Mouse (Mus musculus): ENCODE data around the gene Prkg1.

Gene Prkg1

DNA sequence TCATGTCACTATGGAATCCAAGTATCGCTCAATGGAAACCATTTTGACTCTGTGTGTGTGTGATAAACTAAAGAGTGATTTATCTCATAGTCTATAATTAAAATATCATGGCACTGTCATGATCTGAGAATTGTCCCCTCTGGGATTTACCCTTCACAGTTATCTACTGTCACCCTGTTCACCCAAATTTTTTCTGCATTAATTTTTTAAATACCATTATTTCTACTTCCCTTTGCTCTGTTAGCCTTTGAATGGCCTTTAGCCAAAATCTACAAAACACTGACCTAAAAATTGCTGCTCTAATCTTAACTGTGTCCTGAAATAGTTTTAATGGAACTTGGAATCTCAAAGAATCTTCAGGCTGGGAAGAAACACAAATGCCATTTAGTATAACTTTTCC lies 143.1 kb downstream of the Prkg1 start:
- no peak for DNase-seq

DNA sequence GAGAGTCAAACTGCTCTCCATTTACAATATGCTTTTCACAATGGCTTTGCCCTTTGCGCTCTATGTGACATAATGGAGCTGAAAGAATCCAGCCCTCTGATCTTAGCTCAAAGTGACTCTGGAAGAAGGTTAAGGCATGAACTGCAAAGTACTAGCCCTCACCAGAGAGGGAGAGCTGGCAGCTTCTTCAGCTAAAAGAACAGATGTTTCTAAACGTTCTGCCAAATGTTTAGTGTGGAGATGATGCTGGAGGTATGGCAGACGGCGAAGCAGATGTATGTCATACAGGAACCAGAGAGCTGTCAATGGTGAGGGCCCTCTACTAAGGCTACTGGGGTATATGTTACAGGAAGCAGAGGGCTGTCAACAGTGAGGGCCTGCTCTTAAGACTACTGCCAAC lies 148.0 kb downstream of the Prkg1 start:
- no peak for DNase-seq

DNA sequence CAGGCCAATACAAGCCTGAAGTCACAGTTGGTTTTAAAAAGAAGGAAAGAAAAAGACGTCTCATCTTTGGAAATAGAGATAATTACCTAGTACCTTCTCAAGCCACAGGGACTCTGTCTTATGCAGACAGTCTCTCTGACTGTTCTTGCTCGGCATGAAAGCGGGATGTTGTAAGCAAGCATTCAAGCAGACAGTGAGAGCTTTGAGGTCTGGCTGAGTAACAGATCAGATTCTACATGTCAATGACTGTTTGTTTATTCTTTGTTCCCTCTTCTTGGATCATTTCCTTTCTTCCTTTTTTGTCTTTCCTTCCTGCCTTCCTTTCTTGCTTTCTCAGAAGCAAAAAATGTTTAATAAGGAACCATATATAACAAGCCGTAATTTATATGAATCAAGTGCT lies 148.7 kb downstream of the Prkg1 start:
- DNase-seq = no peak

DNA sequence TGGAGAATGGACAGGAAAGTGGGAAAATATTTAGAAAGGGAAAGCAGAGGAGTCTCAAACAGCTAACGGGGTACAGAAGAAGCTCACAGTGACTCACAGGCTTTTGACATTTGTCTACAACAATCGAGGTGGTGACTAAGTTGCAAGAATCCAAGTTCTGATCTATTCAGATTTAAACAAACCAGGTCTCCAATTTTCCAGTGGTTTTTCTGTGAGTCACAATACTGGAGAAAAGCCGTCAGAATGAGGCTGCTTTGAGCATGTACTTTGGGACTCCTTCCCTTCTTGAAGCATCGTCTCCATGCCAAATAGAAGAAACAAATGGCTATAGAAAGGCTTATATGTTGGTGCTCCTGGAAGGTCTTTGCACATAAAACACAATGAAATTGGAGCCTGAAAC lies 151.7 kb downstream of the Prkg1 start:
- no peak for DNase-seq

DNA sequence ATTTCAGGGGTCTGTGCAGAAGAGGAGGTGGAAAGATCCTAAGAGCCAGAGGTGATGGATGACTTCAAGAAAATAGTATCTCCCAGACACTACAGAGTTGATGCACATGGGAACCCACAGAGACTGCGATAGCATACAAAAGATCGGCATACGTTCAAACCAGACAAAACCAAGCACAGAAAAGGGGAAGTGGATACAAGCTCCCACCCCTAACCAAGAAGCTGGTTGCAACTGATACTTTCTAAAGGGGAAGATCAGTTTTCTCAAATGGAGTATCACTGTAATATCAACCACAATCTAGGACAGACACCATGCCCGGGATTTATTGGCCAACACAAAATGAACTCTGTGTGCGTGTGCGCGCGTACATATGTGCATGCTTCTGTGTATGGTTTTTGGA lies 162.3 kb downstream of the Prkg1 start:
- no peak for DNase-seq

DNA sequence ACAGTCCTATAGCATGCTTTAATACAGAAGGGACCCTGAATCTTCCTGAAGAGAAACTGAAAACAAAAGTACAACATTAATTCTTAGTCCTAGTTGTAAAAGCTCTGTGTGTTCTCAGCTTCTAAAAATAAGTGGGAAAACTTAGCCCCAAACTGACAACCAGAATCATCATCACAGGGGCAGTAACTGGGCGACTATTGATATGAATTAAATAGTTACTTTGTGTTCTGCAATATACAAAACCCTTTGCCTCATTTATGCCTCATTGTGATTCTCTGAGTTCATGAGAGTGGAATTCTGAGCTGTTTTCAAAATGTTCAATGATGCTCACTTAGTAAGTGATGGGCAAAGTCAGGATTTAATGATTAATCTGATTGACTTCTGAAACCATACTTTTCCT lies 170.8 kb downstream of the Prkg1 start:
- no peak for DNase-seq

DNA sequence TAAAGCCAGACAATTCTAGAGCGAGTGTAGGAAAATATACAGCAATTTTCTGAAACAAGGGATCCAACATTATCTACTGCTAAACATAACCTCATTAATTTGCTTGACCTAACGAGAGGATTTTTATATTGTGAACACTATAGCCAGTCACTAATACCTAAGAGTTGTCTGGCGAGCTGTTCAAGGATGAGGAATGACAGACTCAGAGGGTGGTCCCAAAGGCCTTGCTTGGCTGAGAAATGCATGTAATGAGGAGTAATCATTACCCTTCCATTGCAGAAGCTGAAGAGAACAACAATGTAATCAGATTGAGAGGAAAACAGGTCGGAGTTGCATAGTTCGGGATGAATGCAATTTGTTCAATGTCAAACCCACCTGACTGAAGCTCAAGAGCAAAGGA lies 174.1 kb downstream of the Prkg1 start:
- no peak for DNase-seq

DNA sequence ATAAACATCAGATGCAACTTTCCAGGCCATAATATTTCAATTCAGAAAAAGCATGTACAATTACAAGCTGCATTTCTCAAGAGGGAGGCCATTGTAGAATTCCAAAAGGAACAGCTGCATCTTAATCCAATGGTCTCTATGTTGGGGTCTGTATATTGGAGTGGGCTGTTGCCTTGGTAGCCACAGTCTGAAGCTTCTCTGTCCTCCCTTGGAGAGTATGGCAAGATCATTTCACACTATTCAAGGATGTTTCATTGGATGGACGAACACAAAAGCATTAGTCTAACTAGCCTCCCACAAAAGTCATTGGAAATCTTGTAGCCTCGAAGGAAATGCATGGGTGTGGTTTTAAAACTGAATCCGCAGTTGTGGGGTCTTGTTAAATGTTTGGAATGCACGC lies 187.7 kb downstream of the Prkg1 start:
- DNase-seq = peak; percentile 14

DNA sequence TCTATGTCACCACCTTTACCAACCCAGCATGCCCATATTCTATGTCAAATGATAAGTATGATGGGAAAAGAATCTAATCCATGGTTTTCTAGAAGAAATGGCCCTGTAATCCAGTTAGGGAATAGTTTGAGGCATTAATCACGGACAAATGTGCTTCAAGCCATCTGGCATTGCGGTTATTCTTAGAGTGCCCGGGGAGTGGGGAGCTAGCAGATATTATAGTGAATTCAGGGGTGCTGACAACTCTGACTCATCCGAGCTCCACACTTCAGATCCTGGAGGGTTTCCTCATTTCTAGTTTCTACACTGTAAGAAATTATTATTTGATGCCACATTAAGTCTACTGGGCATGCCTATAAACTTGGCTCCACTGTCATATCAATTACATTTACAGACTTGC lies 200.5 kb downstream of the Prkg1 start:
- no peak for DNase-seq

DNA sequence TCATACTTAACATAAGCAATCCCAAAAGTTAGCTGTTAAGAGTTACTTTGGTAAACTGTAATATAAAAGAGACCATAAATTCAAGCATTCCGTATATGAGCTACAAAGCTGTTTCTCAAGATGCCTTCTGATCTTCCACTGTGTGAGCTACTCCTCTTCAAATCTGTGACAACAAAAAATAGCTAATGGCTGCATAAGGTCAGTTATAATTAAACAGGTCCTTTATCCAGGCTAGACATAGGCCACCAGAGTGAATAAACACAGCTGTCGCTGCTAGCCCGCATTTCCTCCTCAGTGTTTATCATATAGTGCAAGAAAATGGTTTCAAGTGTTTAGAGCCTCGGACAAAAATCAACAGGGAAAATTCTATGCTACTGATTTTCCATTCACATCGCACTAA lies 218.8 kb downstream of the Prkg1 start:
- DNase-seq = no peak

DNA sequence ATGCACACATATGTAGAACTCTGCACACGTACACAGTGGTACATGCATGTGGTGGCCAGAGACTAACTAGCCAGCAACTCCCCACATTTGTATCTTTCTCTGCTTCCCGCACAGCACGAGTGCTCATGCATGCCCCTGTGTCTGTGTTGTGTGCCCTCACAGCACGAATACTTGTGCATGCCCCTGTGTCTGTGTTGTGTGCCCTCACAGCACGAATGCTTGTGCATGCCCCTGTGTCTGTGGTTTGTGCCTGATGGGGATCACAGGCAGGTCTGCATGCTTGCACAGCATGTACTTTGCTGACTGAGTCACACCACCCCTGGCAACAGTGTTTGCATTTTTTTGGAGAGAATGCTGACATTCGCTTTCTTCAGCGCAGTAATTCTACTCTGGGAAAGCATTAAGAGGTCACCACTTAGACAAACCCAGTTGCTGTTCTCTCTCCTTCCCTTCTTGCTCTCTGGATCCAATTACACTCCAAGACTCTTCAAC lies 233.5 kb downstream of the Prkg1 start:
- DNase-seq = peak; percentile 86

DNA sequence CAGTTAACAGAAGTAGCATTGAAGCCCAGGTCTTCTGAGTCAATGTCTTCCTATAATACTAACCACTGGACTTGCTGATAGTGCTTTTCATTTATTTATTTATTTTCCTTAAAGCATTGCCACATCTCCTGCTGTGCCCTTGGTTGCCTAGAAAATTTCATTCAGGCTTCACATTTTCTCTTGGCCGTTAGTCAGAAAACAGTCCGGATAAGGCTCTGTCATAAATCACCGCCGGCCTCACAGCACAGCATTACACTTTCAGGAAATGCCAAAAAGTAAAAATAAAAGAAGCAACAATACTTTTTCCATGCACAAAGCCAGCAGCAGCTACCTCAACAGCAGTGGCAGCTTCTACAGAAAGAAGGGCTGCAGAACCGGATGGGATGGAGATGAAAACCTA lies 234.2 kb downstream of the Prkg1 start:
- DNase-seq = no peak

DNA sequence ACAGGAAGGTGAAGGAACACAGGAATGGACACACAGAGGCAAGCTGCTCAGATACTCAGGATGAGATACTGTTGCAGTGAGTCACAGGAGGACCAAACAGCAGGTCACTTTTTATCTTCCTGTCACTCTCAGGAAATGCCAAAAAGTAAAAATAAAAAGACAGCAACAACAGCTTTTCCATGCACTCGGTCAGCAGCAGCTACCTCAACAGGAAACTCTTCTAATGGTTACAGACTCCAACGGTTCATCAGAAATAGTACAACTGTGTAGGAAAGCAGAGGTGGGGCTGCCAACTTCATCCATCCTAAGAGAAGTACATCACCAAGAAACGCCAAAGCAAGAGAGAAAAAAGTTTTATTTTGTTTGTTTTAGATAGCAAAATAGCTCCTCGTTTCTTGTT lies 234.9 kb downstream of the Prkg1 start:
- no peak for DNase-seq

DNA sequence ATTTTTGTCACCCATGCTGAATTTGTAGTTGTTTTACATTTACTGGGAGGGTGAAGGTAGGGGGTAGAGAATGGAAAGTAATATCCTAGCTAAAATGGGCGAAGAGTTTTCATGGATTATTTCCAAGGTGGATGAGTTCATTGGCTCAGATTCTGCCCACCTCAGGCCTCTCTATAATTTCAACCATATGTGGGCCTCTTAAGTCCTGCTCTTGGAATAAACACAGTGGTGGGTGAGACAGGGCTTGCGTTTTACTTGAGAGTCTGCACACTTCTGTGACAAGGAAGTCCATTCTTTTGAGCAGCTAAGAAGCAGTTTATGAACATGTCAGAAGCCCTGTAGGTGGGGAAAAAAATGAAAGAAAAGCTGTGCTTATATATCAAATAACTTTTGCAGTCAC lies 250.3 kb downstream of the Prkg1 start:
- no peak for DNase-seq

DNA sequence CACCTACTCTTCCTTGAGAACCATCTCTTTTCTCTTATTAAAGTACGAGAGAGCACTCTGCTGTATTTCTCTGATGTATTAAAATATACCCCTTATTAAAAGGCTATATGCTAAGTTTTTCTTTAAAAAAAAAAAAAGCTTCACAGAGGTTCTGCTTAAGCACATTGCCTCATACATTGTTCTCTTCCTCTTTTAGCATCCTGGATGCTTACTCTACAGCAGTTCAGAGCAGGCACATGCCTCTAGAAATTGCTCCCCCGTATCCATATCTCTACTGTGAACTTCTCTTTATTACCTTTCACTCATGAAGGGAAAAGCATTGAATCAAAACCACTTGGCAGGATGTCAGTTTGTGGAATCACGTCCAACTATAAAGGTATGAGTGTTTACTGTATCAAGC lies 257.0 kb downstream of the Prkg1 start:
- no peak for DNase-seq

DNA sequence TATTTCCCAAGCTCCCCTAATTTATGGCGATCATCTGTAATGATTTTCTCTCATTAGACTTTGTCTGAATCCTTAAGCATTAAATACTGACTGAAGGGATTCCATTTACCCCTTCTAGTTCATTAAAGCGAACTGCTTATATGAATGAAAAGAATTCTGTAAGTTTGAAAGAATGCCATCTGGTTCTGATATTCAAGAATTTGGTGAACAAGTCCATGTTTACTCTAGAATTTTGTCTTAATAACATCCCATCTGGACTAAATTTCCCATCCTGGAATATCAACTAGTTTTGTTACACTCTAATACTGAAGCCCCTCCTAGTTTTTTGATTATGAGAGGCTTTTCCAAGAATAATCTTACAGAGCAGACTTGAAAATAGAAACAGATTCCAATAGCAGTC lies 258.5 kb downstream of the Prkg1 start:
- no peak for DNase-seq

DNA sequence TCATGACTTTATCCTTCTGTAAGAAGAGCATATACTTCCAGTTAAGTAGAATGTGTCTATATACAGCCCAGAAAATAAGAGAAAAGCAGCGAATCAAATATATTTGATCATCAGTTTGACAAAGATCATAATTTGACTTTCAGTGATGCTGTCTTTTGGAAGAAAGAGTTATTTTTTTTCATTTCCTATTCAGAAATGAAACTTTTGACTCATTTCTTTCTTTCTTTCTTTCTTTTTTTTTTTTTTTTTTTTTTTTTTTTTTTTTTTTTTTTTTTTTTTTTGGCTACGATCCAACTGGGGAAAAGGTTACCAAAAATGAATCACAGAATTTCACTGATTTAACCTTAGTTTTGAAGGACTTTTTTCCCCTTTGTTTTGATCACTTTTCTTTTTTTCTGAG lies 259.8 kb downstream of the Prkg1 start:
- DNase-seq = no peak

DNA sequence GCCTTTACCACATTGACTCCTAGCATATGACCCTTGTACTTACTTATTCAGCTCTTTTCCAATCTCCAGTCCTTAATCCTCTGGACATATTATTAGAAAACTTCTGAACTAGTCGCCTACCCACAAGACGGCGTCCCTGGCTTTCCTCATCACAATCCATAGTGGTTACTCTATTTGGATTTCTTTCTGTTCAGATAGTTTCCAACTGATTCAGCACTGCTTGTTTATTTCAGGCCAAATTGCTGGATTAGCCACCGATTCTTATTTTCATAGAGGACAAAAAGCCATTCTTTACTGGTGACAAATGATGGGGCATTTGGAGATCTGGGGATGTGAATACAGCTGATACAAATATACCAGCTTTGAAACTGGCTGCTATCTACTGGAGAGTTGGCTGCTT lies 267.4 kb downstream of the Prkg1 start:
- DNase-seq = no peak

DNA sequence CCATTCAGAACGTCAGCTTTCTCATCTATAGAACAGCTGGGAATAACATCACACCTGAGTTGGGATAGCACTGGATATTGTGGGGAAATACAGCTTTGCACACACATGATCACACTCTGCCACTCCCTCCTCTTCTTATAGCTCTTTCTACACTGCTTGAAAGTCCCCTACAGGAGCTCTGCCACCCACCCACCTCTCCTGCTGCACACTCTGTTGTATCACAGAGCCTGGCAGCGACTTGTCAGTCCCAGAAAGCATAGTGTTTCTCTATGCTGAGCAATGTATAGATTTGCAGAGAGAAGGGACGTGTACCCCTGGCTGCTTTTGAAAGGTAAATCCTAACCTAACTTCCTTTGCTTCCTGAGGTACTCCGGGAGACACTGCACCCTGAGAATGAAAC lies 275.2 kb downstream of the Prkg1 start:
- no peak for DNase-seq

DNA sequence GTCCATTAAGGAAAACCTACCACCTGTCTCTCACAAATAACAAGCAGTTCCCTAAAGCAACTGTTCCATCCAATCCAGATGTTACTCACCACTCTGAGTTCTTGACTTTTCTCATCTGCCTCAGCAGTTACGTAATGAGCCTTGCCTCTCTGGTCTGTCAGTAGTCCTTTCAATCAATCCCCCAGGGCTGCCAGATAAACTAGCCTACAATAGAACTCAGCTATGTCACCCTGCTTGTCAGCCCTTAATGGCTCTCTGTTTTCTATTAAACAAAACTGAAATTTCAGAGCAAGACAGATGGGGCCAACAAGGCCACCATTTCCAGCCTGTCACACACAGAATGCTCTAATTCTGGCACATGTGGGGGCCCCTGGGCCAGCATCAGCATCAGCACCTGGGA lies 293.1 kb downstream of the Prkg1 start:
- peak; percentile 94 for DNase-seq

DNA sequence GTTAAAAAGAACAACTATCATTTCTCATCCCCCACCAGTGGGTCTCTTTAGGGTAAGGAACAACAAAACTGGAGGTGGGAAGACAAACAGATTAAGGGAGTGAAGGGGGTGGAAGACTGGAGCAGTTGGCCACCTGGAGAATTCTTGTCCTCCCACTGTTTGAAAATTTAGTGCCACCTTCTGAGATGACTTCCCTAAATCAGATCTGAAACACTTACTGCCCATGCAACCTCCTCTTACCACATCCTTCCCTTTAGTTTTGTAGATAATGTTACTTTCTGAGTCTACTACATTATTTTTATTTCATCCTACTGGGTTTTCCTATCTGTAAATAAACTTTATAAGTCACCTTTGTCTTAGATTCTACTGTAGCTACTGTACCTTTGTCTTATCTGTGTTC lies 304.6 kb downstream of the Prkg1 start:
- no peak for DNase-seq

DNA sequence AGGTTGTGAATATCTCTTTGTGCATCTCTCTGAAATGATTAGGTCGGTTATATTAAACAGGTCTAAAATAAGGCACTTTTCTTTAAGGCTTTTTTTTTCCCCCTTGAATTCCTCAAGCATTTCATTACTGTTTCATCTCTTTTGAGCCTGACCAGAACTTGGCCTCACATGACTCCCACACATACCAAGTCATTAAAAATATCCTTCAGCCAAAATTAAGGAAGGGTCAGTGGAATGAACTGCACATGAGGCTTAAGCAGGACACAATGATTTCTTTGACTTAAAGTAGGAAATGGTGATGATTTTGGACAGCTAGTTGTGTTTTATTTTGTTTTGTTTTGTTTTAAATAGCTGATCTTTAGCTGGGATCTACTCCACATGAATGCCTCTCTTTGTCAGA lies 320.7 kb downstream of the Prkg1 start:
- DNase-seq = no peak

DNA sequence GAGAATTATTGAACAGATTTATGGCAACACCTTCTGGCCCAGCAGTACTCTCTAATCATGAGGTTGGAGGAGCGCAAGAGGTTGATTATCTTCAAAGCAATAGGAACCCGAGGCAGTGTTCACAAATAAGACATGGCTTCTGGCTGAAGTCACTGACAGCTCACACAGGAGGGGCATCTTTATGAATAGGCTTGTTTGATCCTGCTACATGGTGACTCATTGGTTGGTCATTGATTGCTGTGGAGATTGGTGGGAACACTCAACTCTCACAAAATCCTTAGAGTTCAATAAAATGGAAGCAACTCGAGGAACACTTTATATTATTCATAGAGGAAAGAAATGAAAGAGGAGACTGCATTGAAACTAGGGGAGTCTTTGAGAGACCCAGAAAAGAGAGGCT lies 322.5 kb downstream of the Prkg1 start:
- peak; percentile 3 for DNase-seq

DNA sequence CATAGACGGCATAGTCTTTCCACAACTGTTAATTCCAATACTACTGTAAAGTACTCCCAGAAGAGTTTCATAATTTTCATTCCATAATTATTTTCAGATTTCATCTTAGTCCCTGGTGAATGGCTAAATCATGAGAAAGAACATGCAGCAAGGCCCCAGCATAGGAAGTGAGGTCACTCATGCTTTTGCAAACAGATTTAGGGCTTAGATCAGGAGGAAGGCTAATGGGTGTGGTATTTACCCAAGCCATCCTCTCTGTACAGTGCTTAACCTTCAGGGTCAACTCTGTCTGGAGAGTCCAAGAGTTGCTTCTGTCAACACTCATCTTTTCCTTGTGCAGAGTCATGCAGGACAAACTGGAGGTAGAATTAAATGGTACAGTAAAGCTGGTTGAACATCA lies 331.4 kb downstream of the Prkg1 start:
- DNase-seq = peak; percentile 84

DNA sequence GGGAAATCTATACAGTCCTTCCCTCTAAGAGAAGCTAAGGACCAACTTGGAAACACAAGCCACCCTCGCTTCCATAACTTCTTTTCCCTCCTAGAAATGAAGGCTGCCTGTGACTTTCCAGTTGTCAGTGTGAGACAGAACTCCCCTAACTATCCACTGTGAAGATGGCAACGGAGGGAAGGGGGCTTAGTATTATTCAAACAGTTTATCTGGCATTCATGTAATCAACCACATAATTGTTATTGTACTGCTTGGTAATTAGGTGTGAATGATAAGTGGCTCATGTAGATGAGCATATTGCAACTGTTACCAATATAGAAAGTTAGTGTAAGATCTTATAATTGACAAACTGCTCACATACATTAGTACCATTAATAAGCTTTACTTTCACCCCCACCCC lies 333.4 kb downstream of the Prkg1 start:
- DNase-seq = no peak

DNA sequence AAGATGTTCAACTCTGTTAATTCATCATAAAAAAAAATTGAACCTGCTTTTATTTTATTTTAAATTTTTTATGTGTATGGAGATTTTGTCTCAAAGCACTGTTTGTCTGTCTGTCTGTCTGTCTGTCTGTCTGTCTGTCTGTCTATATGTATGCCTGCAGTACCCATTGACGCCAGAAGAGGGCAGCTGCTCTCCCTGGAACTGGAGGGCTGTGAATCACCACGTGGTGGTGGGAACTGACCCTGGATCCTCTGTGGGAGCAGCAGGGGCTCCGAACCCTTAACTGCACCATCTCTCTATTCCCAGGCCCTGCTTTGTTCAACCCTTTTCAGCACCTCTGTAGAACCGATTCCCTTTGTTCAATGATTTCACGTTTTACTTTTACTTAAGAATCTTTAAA lies 338.7 kb downstream of the Prkg1 start:
- DNase-seq = no peak
